Mouse (Mus musculus) gastrocnemius, postnatal 14 days (tissue): Measurements from ENCODE around the gene Casp1. TPM values are rescaled to one million over a fixed set of nuclear protein-coding genes. Genes with fewer than 3 reads are reported as not detected.
A peak's percentile ranks its signal among the peaks of the same experiment; 100 is the strongest.

Experiments used
- DNase-seq: peaks from one replicate; pipeline ENCODE4 v3.0.0; 2021; ENCODE audit warnings: mixed read lengths
- intact Hi-C: fragments of 180-260 bp; cut with DNase I; formaldehyde crosslinking; loops from one replicate; pipeline ENCODE4 v1.15.1; 2025; ENCODE audit warnings: low total_unique reads
- long read RNA-seq, 2 experiments: library from polyadenylated mRNA; stranded (forward); transcript quantifications; one replicate each; pipeline ENCODE4 v2.0.0; 2021
- total RNA-seq, 2 experiments: library from RNA; stranded (reverse); gene quantifications; 2 replicates each; pipeline ENCODE4 v1.2.3; 2021

Gene Casp1
- under 1 TPM; 0.31 to 0.40 TPM for total RNA-seq
- long read RNA-seq, experiment 1, partial matches to known transcripts, result 0 of 1 reads
- long read RNA-seq, experiment 1, other reads (novel, unspliced or antisense), result 1 of 1 reads
- long read RNA-seq, experiment 2, result 0 reads

DNA sequence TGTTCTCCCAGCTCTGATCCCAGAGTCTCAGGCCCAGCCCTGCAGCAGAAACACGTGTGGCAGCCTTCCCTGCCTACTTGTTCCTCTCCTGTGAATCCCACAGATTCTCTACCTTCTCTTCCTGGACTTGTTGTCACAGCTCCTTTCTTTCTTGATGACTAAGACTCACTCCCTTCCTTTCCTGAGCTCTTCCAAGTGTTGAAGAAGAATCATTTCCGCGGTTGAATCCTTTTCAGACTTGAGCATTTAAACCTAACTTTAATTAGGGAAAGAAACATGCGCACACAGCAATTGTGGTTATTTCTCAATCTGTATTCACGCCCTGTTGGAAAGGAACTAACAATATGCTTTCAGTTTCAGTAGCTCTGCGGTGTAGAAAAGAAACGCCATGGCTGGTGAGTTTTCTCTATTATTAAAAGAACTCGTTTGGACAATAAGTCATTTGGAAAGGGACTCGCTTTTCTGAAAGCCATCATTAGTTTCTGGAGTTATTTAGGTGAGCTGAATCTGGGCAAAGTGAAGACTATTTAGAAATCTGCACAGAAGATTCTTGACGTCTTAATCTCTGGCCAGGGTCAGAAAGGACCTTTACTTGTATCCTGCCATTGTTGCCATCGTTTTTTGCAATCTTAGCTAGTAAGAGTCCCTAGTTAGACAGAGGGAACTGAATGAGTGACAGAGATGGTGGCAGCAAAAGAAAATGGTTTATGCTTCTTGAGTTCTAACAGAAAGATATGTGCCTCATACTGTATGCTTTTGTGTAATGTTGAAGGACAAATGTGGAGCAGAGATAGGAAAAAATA is at the start of gene Casp1:
Gene Casp1 (plus strand): TSS at position 189 of the 803 bp plus-strand sequence.
- DNase-seq, result no peak
- intact Hi-C loops, result no loop called here

DNA sequence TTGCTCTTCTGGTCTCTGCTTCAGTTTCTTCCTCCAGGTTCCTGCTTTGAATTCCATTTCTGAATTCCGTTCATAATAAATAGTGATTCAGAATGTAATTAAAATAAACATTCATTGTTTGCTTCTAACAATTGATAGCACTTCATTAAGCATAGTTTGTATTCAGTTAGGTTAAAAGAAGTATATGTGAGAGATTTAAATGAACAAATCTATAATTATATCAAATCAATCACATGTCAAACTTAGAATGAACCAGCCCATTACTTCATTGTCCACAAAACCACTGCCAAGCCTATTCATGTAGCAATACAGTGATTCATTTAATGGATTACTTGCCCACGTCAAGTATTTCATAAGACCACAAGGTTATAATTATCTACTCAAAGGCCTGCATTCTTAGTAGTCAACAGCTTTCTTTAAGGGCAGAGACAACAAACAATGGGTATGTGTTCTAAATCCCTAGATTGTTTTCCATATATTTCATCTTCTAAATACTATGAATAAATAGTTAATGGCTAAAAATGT is 34.3 kb upstream of the Casp1 start:
- DNase-seq, result no peak
- intact Hi-C loops, result no loop called here

DNA sequence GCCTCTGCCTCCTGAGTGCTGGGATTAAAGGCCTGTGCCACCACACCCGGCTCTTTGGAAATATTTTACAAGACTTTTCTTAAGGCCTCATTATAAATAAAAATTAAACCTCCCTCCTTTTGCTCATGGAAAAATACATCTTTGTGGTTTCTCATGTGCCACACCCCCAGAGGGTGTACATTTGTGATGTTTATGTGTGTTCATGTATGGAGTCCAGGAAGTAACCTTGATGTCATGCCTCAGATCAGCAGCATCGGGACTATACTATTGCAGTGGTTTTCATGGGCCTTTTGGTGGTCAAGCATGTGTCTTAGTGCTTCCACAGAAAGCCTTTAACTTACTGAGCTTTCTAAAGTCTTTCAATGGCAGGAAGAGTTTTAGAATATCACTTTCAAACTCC is 28.0 kb upstream of the Casp1 start:
- intact Hi-C loops, result no loop called here
- no peak for DNase-seq

DNA sequence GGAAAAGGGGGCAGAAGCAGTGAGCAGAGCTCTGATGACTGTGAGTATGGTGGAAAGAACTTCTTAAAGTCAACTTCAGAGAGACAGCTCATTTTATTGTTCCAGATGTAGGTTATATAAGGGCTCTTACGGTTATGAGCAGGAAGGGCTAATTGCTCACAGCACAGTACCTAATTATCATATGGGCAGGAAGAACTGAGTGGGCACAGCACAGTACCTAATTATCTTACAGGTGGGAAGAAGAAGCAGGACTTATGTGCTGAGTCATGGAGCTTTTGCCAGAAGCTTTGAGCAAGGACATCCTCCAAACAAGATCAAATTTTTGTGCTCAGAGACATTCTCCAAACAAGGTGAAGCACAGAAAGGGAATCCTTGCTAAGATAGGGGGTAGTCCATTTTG is 27.4 kb upstream of the Casp1 start:
- no peak for DNase-seq
- intact Hi-C loops, result no loop called here

DNA sequence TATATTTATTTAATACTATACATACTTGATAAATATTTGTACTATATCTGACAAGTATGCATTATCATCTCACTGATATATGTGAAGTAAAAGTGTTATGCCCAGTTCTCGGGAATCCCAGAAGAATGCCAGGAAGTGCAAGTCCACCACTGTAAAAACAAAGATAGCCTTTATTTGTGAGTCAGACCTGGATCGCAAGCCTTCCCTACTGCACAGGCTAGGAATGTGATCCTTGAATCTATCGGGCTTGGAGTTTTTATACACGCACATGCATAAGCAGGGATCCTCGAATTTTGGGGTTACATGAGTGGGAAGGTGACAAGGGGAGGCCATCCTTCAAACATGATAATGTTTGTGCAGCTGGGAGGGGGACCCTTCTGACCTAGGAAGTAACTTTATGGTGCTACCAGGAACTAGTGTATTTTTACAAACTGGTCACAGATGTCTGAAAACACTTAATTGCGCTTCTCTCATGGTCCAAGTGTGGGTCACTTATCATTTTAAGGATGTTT is 26.9 kb upstream of the Casp1 start:
- DNase-seq, result no peak
- intact Hi-C loops, result no loop called here

DNA sequence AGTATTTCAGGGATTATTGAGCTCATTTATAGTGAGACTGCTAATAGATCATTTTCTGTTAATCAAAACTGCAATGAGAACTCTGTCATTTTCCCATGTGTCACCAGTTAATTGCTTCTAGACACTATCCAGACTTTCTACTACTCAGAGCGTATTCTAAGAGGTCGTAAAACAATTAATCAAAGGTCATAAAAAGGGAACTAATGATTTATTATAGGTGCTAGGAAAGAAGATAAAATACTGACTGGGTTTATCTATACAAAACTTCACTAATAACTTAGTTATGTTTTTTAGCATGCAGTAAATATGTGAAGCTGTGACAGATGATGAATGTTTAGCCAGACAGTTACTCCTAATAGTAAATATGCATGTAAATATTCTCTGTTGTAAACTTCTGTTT is 12.2 kb upstream of the Casp1 start:
- intact Hi-C loops, result no loop called here

DNA sequence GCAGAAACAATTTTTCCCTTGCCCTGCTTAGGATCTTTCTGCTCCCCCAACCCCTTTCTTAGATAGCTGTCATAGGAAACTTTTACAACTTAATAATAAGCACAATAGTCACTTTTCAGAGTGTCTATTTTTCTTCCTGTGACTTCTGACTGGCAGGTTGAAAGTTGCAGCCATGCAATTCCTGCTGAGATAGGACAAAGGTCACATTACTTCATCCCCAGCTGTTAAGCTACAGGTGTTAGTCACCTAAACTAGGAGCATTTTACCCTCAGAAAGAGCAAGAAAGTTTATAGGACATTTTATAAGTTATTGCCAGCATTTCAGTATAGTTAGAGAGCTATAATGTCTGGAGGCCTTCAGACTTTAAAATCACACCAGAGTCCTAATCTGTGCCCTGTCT is 11.7 kb upstream of the Casp1 start:
- intact Hi-C loops, result no loop called here
- DNase-seq, result no peak

More for the DNA sequence above, 12.2 kb upstream of the Casp1 start:
- DNase-seq, result no peak

DNA sequence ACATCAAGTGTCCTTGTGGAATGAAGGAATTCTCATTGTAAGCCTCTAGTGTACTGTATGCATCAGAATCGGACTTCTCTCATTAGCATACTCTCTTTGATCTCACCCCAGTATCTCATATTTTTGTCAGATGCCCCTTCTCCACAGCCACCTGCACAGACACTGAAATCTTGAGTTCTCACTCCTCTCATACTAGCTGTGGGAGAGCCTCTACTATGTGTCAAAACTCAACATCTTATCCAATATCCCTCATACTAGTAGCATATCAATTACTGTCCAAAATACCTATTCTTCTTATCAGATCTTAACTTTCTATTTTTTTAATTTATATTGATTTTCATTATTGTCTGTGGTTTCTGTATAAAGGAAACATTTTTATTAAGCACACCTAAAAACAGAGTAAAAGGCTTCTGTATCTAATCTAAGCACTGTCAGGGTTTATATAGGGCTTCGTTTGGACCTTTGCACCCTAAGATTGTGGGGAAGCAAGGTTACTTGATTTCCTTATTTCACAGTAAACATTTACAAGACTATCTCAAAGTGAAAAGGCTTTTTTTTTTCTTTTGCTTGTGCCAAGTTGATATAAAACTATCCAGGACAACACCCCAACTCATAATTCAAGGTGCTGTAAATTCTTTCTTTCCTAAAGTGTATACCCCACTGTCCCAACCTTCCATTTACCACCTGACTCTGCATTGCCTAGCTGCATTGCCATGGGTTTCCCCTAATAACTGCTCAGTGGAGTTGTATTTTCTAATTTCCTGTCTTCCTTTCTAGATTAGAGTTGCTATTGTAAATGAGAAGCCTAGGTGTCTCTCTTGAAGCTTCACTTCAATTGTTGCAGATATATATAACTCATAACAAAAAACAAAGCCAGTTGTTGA is 1.7 kb upstream of the Casp1 start:
- DNase-seq, result no peak
- intact Hi-C loops, result no loop called here

DNA sequence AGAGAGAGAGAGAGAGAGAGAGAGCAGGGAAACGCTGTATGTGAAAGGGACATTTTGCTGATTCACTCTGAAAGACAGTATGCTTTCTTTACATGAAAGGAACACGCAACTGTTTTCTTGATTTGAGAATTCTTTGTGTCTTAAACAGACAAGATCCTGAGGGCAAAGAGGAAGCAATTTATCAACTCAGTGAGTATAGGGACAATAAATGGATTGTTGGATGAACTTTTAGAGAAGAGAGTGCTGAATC is 740 bp downstream of the Casp1 start:
- no peak for DNase-seq
- intact Hi-C loops, result no loop called here

DNA sequence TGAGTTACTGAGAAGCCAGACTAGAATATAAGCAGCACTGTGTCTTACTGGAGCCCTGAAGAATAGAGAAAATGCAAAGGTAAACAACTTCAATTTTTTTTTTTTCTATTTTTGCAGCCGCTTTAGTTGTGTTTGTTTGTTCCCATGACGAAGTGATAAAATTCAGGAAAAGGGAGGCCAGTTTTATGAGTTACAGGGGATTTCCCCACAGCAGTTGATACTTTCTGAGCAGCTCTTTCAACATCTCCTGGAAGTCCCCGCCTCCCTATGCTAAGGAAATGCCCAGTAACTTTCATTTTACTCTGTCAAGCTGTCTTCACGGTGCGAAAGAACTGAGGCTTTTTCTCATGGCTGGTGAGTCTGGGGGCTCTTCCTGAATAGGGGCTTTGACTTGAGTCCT is 10.2 kb downstream of the Casp1 start, which contains the start of gene Casp4:
Gene Casp4 (plus strand): TSS at position 268 of the 400 bp plus-strand sequence.
- no peak for DNase-seq
- intact Hi-C loops, result no loop called here

DNA sequence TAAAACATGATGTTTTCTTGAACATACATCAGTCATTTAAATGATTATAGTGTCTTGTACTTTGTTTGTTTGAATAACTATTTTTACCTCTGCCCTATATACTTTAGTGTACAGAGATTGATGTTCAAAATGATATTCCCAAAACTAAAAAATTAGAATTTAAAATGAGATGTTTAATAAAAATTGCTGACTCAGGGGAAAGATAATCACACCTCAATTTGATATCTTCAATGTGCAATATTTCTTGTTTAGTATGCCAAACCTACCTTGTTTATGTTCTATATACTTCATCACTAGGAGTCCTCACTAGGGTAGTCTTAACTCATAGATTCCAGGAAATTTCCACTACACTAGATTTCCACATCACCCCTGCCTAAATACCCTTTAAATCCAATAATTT is 11.8 kb downstream of the Casp1 start:
- no peak for DNase-seq
- intact Hi-C loops, result no loop called here

DNA sequence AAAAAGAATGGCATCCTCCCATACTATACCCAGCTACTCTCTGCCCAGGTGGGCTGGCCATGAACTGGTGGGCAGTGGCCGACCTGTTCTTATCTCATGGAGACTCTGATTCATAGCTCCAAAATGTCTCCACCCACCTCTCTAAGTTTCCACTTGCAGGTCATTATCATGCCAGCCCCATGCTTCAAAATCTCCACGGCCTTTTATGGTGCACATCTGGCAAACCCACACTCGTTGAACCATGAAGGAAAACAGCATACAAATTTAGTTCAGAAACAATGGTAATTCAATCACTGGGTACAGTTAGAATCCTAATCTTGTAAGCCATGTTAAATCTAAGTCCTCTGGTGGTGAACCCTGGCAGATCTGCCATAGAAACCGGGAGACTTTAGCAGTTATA is 13.1 kb downstream of the Casp1 start:
- no peak for DNase-seq

DNA sequence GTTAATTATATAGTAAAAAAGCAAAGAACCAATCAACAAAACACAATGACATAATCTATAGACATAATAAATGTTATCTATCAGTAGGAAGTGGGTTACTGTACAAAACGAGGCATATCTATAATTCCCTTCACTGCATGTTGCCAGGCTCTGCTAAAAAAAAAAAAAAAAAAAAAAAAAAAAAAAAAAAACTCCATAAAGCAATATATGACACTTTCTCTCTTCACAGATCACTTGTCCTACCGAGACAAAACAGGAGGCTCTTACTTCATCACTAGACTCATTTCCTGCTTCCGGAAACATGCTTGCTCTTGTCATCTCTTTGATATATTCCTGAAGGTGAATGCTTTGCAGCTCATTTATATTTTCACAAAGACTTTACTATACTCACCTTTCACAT is 29.9 kb downstream of the Casp1 start:
- intact Hi-C loops, result no loop called here
- DNase-seq, result no peak

More for the DNA sequence above, 13.1 kb downstream of the Casp1 start:
- intact Hi-C loops, result no loop called here

DNA sequence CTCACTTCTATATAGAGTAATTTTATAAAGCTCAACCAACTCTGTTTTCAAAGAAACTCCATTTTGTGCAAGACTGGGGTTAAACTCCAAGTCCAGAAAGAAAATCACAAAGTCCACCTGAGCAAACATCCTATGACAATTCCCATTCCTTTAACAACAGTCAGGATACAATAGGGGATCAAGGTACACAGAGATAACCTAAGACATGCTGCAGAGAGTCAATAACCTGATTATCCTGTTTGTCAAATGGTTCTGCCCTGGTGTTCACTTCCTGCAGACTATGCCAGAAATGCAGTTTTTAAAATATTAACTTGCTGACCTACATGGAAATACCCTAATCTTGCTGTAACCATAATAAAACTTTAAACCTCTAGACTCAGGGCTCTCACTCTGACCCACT is 34.1 kb downstream of the Casp1 start:
- no peak for DNase-seq
- intact Hi-C loops, result no loop called here

DNA sequence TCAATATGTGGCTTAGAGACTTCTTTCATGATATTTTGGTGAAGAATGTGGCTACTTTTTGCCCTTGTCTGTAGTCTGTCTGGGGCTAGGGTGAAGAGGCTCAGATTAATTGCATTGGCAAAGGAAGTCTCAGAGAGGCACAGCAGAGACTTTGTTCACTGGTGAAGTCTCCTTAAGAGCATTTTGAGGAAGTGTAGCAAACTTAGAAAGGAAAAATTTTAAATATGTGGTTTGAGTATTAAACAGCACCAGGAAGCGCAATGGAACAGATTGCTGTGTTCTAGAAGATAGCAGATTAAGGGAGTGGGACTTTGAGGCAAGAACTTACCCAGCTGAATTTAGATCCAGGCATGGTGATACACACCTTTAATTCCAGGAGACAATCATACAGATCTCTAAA is 35.1 kb downstream of the Casp1 start:
- DNase-seq, result no peak
- intact Hi-C loops, result no loop called here

DNA sequence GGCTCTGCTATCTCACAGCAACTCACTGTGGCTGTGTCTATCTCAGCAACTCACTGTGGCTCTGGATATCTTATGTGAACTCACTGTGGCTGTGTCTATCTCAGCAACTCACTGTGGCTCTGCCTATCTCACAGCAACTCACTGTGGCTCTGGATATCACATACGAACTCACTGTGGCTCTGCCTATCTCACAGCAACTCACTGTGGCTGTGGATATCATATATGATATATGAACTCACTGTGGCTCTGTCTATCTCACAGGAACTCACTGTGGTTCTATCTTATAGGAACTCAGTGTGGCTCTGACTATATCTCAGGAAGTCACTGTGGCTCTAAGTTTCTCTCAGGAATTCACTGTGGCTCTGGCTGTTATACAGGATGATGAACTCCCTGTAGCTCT is 44.8 kb downstream of the Casp1 start:
- intact Hi-C loops, result no loop called here

DNA sequence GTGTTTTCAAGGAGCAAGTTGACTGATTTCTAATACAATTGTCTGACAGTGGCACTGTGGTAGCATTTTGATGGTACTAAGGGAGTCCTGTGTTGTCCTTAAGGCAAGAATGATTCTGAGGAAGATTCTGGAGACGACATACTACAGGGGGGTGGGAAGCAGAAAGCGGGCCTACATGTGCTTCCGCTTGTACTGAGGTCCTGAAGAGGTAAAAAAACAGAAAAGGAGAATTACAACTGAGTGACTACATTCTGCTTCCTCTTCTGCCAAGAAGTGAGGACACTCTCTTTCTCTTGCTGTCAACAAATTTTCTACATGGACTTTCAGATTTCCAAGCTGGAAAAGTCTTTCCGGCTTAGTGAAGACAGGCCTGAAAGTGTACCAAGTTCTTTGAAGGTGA is 45.8 kb downstream of the Casp1 start:
- intact Hi-C loops, result no loop called here
- DNase-seq, result no peak

More for the DNA sequence above, 44.8 kb downstream of the Casp1 start:
- DNase-seq, result no peak

DNA sequence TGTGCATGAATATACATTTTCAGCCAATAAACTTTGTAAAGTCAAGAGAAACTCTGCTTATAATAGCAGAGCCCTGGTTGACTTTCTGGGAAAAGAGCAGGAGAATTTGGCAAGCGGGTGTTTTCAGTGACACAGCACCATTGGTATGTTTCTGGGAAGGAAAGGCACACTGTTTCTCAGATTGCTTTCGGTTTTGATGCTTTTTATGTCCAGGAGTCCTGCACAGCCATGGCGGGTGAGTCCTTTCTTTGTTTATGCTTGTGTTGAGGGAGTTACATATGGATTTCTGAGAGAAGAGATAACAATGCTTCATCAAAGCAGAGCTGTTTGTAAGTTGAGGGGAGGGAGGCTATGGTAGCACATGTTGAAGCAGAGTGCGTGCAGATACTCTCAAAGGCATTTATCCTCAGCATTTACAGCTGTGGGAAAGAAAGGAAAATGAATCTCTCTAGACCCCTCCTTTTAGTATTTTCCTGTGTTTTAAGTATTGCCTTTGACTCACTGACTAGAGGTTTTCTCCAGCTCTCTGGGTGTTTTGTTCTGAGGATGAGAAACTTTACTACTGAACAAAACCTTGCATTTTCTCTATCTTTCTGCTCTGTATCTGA is 47.1 kb downstream of the Casp1 start, which contains the start of gene Casp12:
Gene Casp12 (plus strand): TSS at position 140 of the 608 bp plus-strand sequence.
- intact Hi-C loops, result no loop called here
- DNase-seq, result peak; percentile 14

DNA sequence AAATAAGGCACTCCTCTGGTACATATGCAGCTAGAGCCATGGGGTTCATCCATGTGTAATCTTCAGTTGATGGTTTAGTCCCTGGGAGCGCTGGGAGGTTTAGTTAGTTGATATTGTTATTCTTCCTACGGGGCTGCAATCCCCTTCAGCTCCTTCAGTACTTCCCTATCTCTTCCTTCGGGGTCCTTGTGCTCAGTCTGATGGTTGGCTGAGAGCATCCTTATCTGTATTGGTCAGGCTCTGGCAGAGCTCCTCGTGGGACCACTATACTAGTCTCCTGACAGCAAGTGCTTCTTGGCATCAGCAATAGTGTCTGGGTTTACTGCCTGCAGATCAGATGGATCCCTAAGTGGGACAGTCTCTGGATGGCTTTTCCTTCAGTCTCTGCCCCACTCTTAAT is 49.1 kb downstream of the Casp1 start:
- intact Hi-C loops, result no loop called here

DNA sequence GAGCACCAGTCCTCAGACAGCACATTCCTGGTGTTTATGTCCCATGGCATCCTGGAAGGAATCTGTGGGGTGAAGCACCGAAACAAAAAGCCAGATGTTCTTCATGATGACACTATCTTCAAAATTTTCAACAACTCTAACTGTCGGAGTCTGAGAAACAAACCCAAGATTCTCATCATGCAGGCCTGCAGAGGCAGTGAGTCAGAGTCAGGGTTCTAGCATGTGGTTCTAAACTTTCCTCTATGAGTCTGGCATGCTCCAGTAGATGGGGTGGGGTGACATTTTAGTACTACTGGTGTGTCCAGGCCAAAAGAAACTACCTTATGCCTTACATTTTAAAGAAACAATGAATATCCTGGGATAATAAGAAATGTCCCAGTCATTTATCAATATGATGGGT is 55.4 kb downstream of the Casp1 start:
- no peak for DNase-seq
- intact Hi-C loops, result no loop called here

More for the DNA sequence above, 49.1 kb downstream of the Casp1 start:
- DNase-seq, result no peak
